Mouse (Mus musculus) neural tube, embryonic 11.5 days (tissue): Measurements from ENCODE around the gene Pfkfb2. TPM values are rescaled to one million over a fixed set of nuclear protein-coding genes. Genes with fewer than 3 reads are reported as not detected.
"Not testable (repeated sequence)": the region's sequence is repeated elsewhere in the genome, so short reads cannot be mapped to it uniquely, and the experiment has no call there.

ENCODE experiments used
- ATAC-seq: fragments of 200-750 bp; cut with Nextera tagmentation; 2 replicates; pipeline ENCODE4 v1.8.0; 2017; ENCODE audit warnings: moderate number of reproducible peaks, mild to moderate bottlenecking, moderate TSS enrichment, moderate library complexity; ENCODE audit not compliant: insufficient read depth, low FRiP score, low TSS enrichment
- DNase-seq: peaks from one replicate; pipeline ENCODE4 v3.0.0-alpha.2; 2015; ENCODE audit warnings: low spot score
- H3K27ac ChIP-seq: fragments of 300-500 bp; sonication (generic); 2 replicates; pipeline ENCODE4 v1.5.1; 2014; ENCODE audit warnings: low read depth, mild to moderate bottlenecking, low read length
- H3K27me3 ChIP-seq: fragments of 300-500 bp; sonication (generic); 2 replicates; pipeline ENCODE4 v1.6.1; 2014; ENCODE audit warnings: mild to moderate bottlenecking, low read length, mixed read lengths; ENCODE audit not compliant: control insufficient read depth, insufficient read depth
- H3K36me3 ChIP-seq: fragments of 300-500 bp; sonication (generic); 2 replicates; pipeline ENCODE4 v1.6.1; 2014; ENCODE audit warnings: mild to moderate bottlenecking, low read length, moderate library complexity, mixed read lengths; ENCODE audit not compliant: control insufficient read depth, insufficient read depth
- H3K4me1 ChIP-seq: fragments of 300-500 bp; sonication (generic); 2 replicates; pipeline ENCODE4 v1.6.1; 2014; ENCODE audit warnings: low read length, mixed read lengths; ENCODE audit not compliant: control insufficient read depth, insufficient read depth
- H3K4me2 ChIP-seq: fragments of 300-500 bp; sonication (generic); 2 replicates; pipeline ENCODE4 v1.6.1; 2014; ENCODE audit warnings: low read depth, mild to moderate bottlenecking, moderate library complexity
- H3K4me3 ChIP-seq: fragments of 300-500 bp; sonication (generic); 2 replicates; pipeline ENCODE4 v1.5.1; 2014; ENCODE audit warnings: low read depth, low read length
- H3K9ac ChIP-seq: fragments of 300-500 bp; sonication (generic); 2 replicates; pipeline ENCODE4 v1.6.1; 2014; ENCODE audit warnings: mild to moderate bottlenecking, low read length
- H3K9me3 ChIP-seq: fragments of 300-500 bp; sonication (generic); 2 replicates; pipeline ENCODE4 v1.6.1; 2016; ENCODE audit warnings: low read length; ENCODE audit not compliant: control insufficient read depth
- WGBS: fragments of 180-500 bp; shearing (Covaris S2); extraction: QIAGEN DNeasy Blood & Tissue Kit; methylation state at CpG from one replicate; pipeline ENCODE4 v1.1.7; 2014; 5-methylcytosine and 5-hydroxymethylcytosine counted together
- polyA plus RNA-seq: library from polyadenylated mRNA; unstranded; fragments of >200 nt; fragmentation: Nextera tagmentation; extraction: Ambion mirVana; gene quantifications from 2 replicates; pipeline ENCODE4 v1.2.1, GENCODE M21; 2014

Pfkfb2 gene
- polyA plus RNA-seq, 1 experiment from 2014 or later, result 9.3 TPM

DNA sequence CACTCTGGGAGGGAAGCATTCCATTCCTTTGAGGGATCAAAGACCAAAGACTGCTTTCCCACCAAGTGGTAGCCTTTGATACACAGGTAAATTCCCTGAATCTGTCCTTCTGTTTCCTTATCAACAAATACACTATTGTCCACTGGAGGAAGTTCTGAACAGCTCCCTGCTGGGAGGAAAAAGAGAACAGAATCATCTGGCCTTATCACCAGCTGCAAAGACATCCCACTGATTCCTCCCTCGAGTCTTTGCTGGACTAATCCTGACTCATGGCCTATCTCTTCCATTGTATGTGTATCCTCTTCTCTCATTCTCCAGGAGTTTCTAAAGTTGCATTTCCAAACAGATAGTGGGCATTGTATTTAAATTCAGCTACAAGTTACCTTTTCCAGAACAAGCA is 45.1 kb downstream of the Pfkfb2 start:
- Histone ChIP-seq H3K4me3 (no peak overlapping the region), H3K9me3 (no peaks in the 10 kb centered on the region), H3K27ac (no peak overlapping the region), H3K27me3 (no peaks in the 10 kb centered on the region), H3K9ac (no peak overlapping the region), H3K4me2 (no peak overlapping the region), H3K4me1 (no peaks in the 10 kb centered on the region), H3K36me3 (no peaks in the 10 kb centered on the region)
- DNase-seq (no peak), ATAC-seq (no peak)
- WGBS, result 71% methylated on average over 1 of the region's 1 CpGs

DNA sequence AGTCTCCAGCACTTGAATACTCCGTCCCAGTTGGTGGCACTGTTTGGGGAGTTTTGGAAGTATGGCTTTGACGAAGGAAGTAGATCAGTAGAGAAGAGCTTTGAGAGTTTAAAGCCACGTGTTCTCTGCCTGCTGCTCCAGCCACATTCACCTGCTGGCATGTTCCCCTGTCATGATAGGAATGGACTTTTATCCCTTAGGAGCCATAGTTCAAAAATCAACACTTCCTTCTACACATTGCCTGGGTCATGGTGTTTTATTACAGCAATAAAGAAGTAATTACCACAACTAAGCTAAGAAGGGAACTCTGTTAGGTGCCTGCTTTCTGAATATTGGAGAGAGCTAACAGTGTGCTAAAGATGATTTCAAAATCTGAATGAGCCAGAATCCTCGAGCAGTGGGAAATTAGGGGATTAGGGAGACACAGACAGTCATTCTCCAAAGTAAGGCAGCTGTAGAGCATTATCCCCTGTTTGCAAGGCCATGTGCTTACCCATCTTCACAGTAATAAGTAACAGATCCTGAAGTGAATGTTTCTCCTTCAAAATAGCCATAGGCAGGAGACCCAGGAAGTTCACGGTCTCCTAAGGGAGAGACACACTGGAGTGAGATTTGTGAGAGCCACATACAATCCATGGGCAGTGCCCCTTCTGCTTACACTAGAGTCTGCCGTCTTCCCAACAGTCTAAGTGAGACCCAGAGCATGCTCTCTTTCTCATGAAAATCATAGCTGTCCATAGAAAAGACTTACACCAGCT is 47.2 kb downstream of the Pfkfb2 start:
- Histone ChIP-seq H3K4me2 (no peak overlapping the region), H3K4me1 (no peaks in the 10 kb centered on the region), H3K27ac (no peak overlapping the region), H3K27me3 (no peaks in the 10 kb centered on the region), H3K36me3 (no peaks in the 10 kb centered on the region), H3K9ac (no peak overlapping the region), H3K4me3 (no peak overlapping the region), H3K9me3 (no peaks in the 10 kb centered on the region)
- no peak for ATAC-seq
- 66% methylated on average over 6 of the region's 6 CpGs for WGBS
- no peak for DNase-seq

DNA sequence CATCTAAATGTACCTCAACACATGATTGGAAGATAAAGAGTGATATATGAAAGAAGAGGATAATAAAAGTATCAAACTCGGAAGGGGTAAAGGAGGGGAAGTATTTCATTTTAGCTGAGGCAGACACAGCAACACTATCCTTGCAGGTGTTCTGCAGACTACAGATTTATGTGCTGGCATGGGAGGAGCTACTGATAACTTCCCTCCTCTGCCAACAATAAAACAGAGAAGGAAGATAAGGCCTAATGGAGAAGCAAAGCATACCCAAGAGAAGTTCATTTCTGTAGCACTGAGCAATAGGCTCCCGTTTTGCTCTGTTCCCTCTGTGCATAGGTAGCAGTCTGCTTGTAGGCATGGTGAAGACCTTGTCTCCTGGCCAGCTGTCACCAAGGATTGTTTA is 48.0 kb downstream of the Pfkfb2 start:
- DNase-seq, result no peak
- Histone ChIP-seq H3K27ac (no peak overlapping the region), H3K9ac (no peak overlapping the region), H3K36me3 (no peaks in the 10 kb centered on the region), H3K4me3 (no peak overlapping the region), H3K4me2 (no peak overlapping the region), H3K9me3 (no peaks in the 10 kb centered on the region), H3K4me1 (no peaks in the 10 kb centered on the region), H3K27me3 (no peaks in the 10 kb centered on the region)
- no peak for ATAC-seq
- 81% methylated on average over 2 of the region's 2 CpGs for WGBS

DNA sequence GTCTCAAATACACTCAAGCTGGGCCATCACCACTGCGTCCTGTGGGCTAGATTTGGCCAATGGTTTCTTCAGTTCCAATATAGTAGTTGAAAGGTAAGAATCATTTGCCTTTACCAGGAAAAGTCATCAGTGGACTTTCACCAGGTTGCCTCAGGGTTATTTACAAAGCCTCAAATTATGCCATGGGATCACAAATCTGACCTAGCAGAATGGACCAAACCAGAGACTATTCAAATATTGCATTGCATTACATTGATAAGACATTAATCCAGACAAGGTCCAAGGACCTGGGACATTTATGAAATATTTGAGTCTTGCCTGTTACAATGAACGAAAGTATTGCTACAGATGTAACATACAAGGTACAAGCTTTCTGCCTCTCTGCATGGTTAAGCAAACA is 50.5 kb downstream of the Pfkfb2 start:
- 88% methylated on average over 2 of the region's 2 CpGs for WGBS
- Histone ChIP-seq H3K36me3 (no peaks in the 10 kb centered on the region), H3K4me3 (no peak overlapping the region), H3K4me1 (no peaks in the 10 kb centered on the region), H3K27ac (no peak overlapping the region), H3K4me2 (no peak overlapping the region), H3K9ac (no peak overlapping the region), H3K27me3 (no peaks in the 10 kb centered on the region), H3K9me3 (no peaks in the 10 kb centered on the region)
- DNase-seq, result no peak
- ATAC-seq, result no peak

DNA sequence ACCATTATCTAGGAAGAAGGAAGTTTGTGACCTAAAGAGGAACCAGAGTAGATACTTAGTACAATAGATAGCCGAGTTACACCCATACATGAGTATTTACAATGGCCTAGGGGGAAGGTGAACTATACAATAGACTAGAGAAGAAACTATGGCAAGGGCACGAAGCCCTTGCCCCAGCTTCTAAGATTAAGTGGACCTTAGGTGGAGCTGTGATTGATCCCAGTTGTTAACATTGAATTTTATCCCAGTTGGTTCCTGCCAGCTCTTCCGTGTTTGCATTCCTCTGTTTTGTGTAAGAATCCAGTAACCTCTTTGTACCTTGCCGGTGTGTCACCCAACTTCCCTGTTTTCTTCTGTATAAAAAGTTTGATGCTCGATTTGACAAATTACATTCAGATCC is 65.5 kb downstream of the Pfkfb2 start:
- H3K9ac ChIP-seq, H3K4me2 ChIP-seq: not testable (repeated sequence)
- WGBS, result 89% methylated on average over 5 of the region's 5 CpGs

DNA sequence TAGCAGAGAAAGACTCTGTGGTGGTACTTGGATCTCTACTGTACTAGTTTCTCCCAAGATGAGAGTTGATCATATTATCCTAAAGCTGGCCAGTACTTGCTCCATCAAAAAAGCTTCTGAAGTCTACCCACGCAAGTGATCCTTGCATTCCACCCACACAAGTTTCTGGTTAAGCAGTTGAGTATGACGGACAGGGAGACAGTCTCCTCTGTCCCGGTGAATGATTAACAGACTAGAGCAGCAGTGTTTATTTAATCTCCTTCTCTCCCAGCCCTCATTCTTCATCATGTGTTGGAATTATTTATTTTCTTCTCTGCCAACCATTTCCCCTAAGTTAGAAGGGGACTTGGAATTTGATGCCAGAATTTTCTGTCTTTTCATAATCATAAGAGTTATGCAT is 67.6 kb downstream of the Pfkfb2 start, which contains the start of gene C4bp:
Gene C4bp, minus strand, starts transcription at position 179 of the 400 bp plus-strand sequence.
- no peaks in the 10 kb centered on the region for H3K4me1 ChIP-seq
- no peak within 1 kb of the TSS for H3K4me3 ChIP-seq
- no peaks in the 10 kb centered on the region for H3K36me3 ChIP-seq
- no peak within 1 kb of the TSS for H3K9ac ChIP-seq
- no peak within 1 kb of the TSS for H3K4me2 ChIP-seq
- ATAC-seq (no peak), DNase-seq (no peak)
- H3K27ac ChIP-seq, result no peak within 1 kb of the TSS
- WGBS, result 89% methylated on average over 3 of the region's 3 CpGs
- no peaks in the 10 kb centered on the region for H3K9me3 ChIP-seq
- H3K27me3 ChIP-seq, result no peaks in the 10 kb centered on the region

More for the DNA sequence above, 65.5 kb downstream of the Pfkfb2 start:
- not testable (repeated sequence) for H3K4me3 ChIP-seq, H3K4me1 ChIP-seq, ATAC-seq, H3K27ac ChIP-seq, H3K9me3 ChIP-seq, DNase-seq, H3K27me3 ChIP-seq, H3K36me3 ChIP-seq

DNA sequence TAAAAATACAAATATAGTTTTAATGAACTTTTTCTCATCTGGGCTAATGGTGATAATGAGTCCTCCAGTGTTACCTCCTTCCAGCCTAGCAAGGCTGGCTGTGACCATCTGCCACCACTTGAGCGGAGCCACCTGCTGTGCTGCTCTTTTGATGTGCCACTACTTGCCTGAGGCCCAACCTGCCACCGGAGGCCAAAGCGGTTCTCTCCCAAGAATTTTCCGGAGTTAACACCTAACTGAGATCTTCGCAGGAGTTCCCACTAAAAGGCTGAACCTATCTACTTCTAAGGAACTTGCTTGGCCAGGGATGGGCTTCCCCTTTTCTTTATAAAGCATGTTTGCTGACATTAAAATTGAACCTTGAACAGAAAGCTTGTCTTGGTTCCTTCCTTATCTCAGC is 69.4 kb downstream of the Pfkfb2 start:
- not testable (repeated sequence) for H3K9me3 ChIP-seq, H3K4me3 ChIP-seq, DNase-seq, H3K9ac ChIP-seq, ATAC-seq, H3K27ac ChIP-seq, H3K4me2 ChIP-seq, H3K27me3 ChIP-seq, H3K4me1 ChIP-seq, H3K36me3 ChIP-seq
- 25% methylated on average over 5 of the region's 5 CpGs for WGBS

DNA sequence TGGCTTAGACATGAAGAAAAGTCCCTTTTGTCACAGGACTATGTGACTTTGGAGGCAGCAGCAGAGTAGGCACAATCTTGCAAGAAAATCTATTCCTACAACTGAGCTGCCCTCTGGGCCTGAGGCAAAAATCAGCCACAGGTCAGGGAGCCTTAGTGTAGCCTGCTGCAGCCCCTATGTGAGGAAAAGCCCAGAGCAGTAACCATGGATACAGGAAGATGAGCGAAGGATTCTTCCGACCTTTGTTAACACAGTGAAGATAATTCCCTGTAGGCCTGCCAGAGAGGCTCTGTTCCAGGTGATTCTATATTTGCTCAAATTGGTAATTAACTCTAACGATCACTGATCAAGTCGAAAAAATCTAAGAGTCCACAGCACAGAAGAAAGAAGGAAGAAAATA is 85.0 kb downstream of the Pfkfb2 start:
- ATAC-seq, result no peak
- H3K9ac ChIP-seq, result no peak overlapping the region
- H3K4me1 ChIP-seq, result no peaks in the 10 kb centered on the region
- H3K9me3 ChIP-seq, result no peaks in the 10 kb centered on the region
- H3K4me2 ChIP-seq, result no peak overlapping the region
- no peak for DNase-seq
- no peaks in the 10 kb centered on the region for H3K36me3 ChIP-seq
- H3K27ac ChIP-seq, result no peak overlapping the region
- WGBS, result 73% methylated on average over 4 of the region's 4 CpGs
- H3K4me3 ChIP-seq, result no peak overlapping the region
- no peaks in the 10 kb centered on the region for H3K27me3 ChIP-seq

DNA sequence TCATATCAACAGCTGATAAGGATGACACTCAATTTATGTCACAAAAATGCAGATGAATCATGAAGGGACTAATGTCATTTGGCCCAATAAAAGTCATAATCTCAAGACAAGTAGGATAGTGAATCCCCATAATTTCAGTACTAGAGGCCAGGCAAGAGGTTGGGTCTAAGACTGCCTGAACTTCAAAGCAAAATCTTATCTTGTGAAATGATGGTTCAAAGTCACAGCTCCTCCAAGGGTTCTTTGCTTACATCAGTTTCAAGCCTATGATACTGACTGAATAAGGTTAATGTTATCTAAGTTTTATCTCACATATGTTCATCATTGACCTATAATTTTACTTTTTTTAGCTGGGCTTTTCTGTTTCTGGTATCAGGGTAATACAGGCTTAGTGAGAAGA is 88.1 kb downstream of the Pfkfb2 start:
- Histone ChIP-seq H3K9me3 (no peaks in the 10 kb centered on the region), H3K27ac (no peak overlapping the region), H3K36me3 (no peaks in the 10 kb centered on the region), H3K9ac (no peak overlapping the region), H3K4me2 (no peak overlapping the region), H3K4me1 (no peaks in the 10 kb centered on the region), H3K4me3 (no peak overlapping the region), H3K27me3 (no peaks in the 10 kb centered on the region)
- ATAC-seq, result no peak
- DNase-seq, result no peak
